Comparison of ENCODE assay signal across 8 mouse cellular contexts in the genomic region with DNA sequence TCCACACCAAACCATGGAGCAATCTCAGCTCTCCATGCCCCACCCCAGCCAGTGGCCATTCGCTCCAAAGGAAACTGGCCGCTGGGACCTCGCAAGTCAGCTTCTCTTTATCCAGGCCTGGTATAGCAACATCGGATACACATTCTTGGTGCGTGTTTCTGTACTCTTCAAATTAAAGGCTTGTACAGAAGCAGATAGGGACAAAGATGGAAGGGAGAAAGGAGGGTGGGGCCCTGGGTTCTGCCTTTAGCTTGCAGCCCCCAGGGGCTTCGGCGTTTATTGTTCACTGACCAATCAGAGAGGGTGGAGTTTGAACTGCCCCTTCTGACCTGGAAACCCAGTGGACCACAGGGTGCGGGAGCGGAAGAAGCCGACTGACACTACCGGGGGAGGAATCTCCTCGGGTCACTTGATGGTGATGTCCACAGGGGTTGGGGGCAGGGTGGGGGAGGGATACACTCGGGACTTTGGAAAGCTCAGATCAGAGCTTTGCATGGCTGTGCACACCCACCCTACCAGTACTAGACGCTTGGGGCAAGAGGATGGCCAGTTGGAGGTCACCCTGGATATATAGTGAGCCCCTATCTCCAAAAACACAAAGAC. TPM values are rescaled to one million over a fixed set of nuclear protein-coding genes. Genes with fewer than 3 reads are reported as not detected.
DNase-seq lines count a peak whose midpoint lies in the region; ATAC-seq lines count a peak whose summit lies in the region.

No protein-coding gene starts in this region.

- peak overlapping the region; percentile 66 for H3K4me2 ChIP-seq in hindbrain, embryonic 16.5 days (ENCODE audit: low read length)
- peak overlapping the region; percentile 81 for H3K4me2 ChIP-seq in liver, embryonic 11.5 days
- H3K4me2 ChIP-seq in stomach, embryonic 15.5 days: peak overlapping the region; percentile 82

- H3K4me3 ChIP-seq in embryonic facial prominence, embryonic 10.5 days: peak overlapping the region; percentile 81
- peak overlapping the region; percentile 91 for H3K4me3 ChIP-seq in hindbrain, embryonic 16.5 days (ENCODE audit: low read length)
- peak overlapping the region; percentile 69 for H3K4me3 ChIP-seq in liver, embryonic 11.5 days (ENCODE audit: low read depth, low read length)
- H3K4me3 ChIP-seq in stomach, embryonic 15.5 days (replicated peaks): peak overlapping the region; percentile 72

- peaks cover 63% of the 10 kb centered on the region for H3K4me1 ChIP-seq in embryonic facial prominence, embryonic 10.5 days
- peaks cover 44% of the 10 kb centered on the region for H3K4me1 ChIP-seq in hindbrain, embryonic 16.5 days (ENCODE audit: control insufficient read depth, insufficient read depth, low read depth, low read length)
- peaks cover 44% of the 10 kb centered on the region for H3K4me1 ChIP-seq in liver, embryonic 11.5 days (replicated peaks; ENCODE audit: control insufficient read depth, insufficient read depth, low read length)
- H3K4me1 ChIP-seq in stomach, embryonic 15.5 days: peaks cover 42% of the 10 kb centered on the region

- H3K27me3 ChIP-seq in embryonic facial prominence, embryonic 10.5 days (replicated peaks; ENCODE audit: low read depth, poor library complexity, severe bottlenecking): no peaks in the 10 kb centered on the region; the same call in 1 of the 2 replicates
- H3K27me3 ChIP-seq in hindbrain, embryonic 16.5 days (replicated peaks; ENCODE audit: control insufficient read depth, insufficient read depth, low read length): no peaks in the 10 kb centered on the region
- no peaks in the 10 kb centered on the region; the same call in 1 of the 2 replicates for H3K27me3 ChIP-seq in liver, embryonic 11.5 days (replicated peaks; ENCODE audit: control insufficient read depth, insufficient read depth, low read length)
- H3K27me3 ChIP-seq in stomach, embryonic 15.5 days (replicated peaks): no peaks in the 10 kb centered on the region

- peaks cover 24% of the 10 kb centered on the region for H3K36me3 ChIP-seq in embryonic facial prominence, embryonic 10.5 days (replicated peaks)
- peaks cover 4% of the 10 kb centered on the region; the same call in 1 of the 2 replicates for H3K36me3 ChIP-seq in hindbrain, embryonic 16.5 days (ENCODE audit: control insufficient read depth, insufficient read depth, low read length)
- peaks cover 3% of the 10 kb centered on the region for H3K36me3 ChIP-seq in liver, embryonic 11.5 days (ENCODE audit: control insufficient read depth, insufficient read depth, low read length)
- H3K36me3 ChIP-seq in stomach, embryonic 15.5 days: no peaks in the 10 kb centered on the region

- H3K9ac ChIP-seq in hindbrain, embryonic 16.5 days (ENCODE audit: low read depth, low read length): peak overlapping the region; percentile 92
- peak overlapping the region; percentile 76 for H3K9ac ChIP-seq in liver, embryonic 11.5 days (ENCODE audit: low read depth, low read length)
- H3K9ac ChIP-seq in stomach, embryonic 15.5 days: peak overlapping the region; percentile 73

- peak; percentile 14 for DNase-seq in layer of hippocampus, adult 9-11 months
- no peak for DNase-seq in layer of hippocampus, adult 9-10 months (ENCODE audit: low spot score)
- peak; percentile 47 for DNase-seq in embryonic facial prominence, embryonic 10.5 days (ENCODE audit: low spot score)
- DNase-seq in liver, embryonic 11.5 days (ENCODE audit: low spot score): no peak
- no peak for DNase-seq in gastrocnemius, postnatal 25 days
- no peak for DNase-seq in frontal cortex, postnatal 36 days (ENCODE audit: low spot score in 2 of 2)

- 0 out of 2 replicates have a peak, but pooled peaks have one; percentile 1 for ATAC-seq in hindbrain, embryonic 16.5 days
- ATAC-seq in liver, embryonic 11.5 days (replicated peaks; ENCODE audit: low FRiP score): no peak
- ATAC-seq in stomach, embryonic 15.5 days (ENCODE audit: insufficient read depth, low FRiP score, low read depth): no peak

- 15% methylated on average over 14 of the region's 14 CpGs for WGBS in embryonic facial prominence, embryonic 10.5 days
- 5% methylated on average over 14 of the region's 14 CpGs for WGBS in hindbrain, embryonic 16.5 days
- 19% methylated on average over 14 of the region's 14 CpGs for WGBS in liver, embryonic 11.5 days
- WGBS in stomach, embryonic 15.5 days: 15% methylated on average over 14 of the region's 14 CpGs

- H3K9me3 ChIP-seq in embryonic facial prominence, embryonic 10.5 days: no peaks in the 10 kb centered on the region
- H3K9me3 ChIP-seq in hindbrain, embryonic 16.5 days (ENCODE audit: control insufficient read depth, low read length): no peaks in the 10 kb centered on the region
- no peaks in the 10 kb centered on the region for H3K9me3 ChIP-seq in liver, embryonic 11.5 days (ENCODE audit: control insufficient read depth, low read length)
- H3K9me3 ChIP-seq in stomach, embryonic 15.5 days: no peaks in the 10 kb centered on the region

- peak overlapping the region; percentile 90 for H3K27ac ChIP-seq in embryonic facial prominence, embryonic 10.5 days (replicated peaks)
- peak overlapping the region; percentile 83 for H3K27ac ChIP-seq in hindbrain, embryonic 16.5 days (ENCODE audit: low read depth, low read length)
- peak overlapping the region; percentile 20; the same call in 1 of the 2 replicates for H3K27ac ChIP-seq in liver, embryonic 11.5 days (ENCODE audit: low read depth, low read length)
- peak overlapping the region; percentile 78 for H3K27ac ChIP-seq in stomach, embryonic 15.5 days

RNA-seq across cellular contexts. Expression of a gene that starts 0.8 kb away (rescaled TPM):
- polyA plus RNA-seq in embryonic facial prominence, embryonic 10.5 days (2016; fragmentation: Nextera tagmentation; extraction: Ambion mirVana): 137 and 149 TPM in 2 replicates
- polyA plus RNA-seq in hindbrain, embryonic 16.5 days (2015; fragmentation: Nextera tagmentation; extraction: Ambion mirVana): 112 and 127 TPM in 2 replicates
- 132 and 155 TPM in 2 replicates for polyA plus RNA-seq in liver, embryonic 11.5 days (2014; fragmentation: Nextera tagmentation; extraction: Ambion mirVana)
- 119 and 135 TPM in 2 replicates for polyA plus RNA-seq in stomach, embryonic 15.5 days (2015; fragmentation: Nextera tagmentation; extraction: Ambion mirVana)
- 10 to 100 TPM in 1 of 2 experiments, 1 to 10 TPM in 1; 6.5 to 11.3 TPM for total RNA-seq in gastrocnemius, postnatal 25 days (2021)

RNA-seq across cellular contexts. Expression of a gene that starts 22.5 kb away (rescaled TPM):
- 10.4 and 11.3 TPM in 2 replicates for polyA plus RNA-seq in embryonic facial prominence, embryonic 10.5 days (2016; fragmentation: Nextera tagmentation; extraction: Ambion mirVana)
- 20.3 and 20.5 TPM in 2 replicates for polyA plus RNA-seq in hindbrain, embryonic 16.5 days (2015; fragmentation: Nextera tagmentation; extraction: Ambion mirVana)
- polyA plus RNA-seq in liver, embryonic 11.5 days (2014; fragmentation: Nextera tagmentation; extraction: Ambion mirVana): 9.1 TPM in 2 replicates
- polyA plus RNA-seq in stomach, embryonic 15.5 days (2015; fragmentation: Nextera tagmentation; extraction: Ambion mirVana): 12.3 and 12.8 TPM in 2 replicates
- total RNA-seq in gastrocnemius, postnatal 25 days (2021): 1 to 10 TPM; 1.3 to 1.4 TPM

Comparison
In these comparisons a context has a peak if more than half of its experiments do, and no peak if none do; other contexts are left out.
1. DNase-seq: peak in layer of hippocampus, adult 9-11 months (single experiment) and embryonic facial prominence, embryonic 10.5 days (single experiment); none in layer of hippocampus, adult 9-10 months (single experiment), liver, embryonic 11.5 days (single experiment), gastrocnemius, postnatal 25 days (single experiment) and frontal cortex, postnatal 36 days (0 of 2).
2. H3K27ac ChIP-seq: peak in every context shown above with its lines; median percentile 90 in embryonic facial prominence, embryonic 10.5 days; 83 in hindbrain, embryonic 16.5 days; 78 in stomach, embryonic 15.5 days; 20 in liver, embryonic 11.5 days.
3. Peak in every context shown above with its lines, with median percentiles within 50 percentile points of each other: H3K4me3 ChIP-seq, H3K4me2 ChIP-seq and H3K9ac ChIP-seq.